Mouse (Mus musculus) heart, postnatal 0 days (tissue): ENCODE results near the gene Capn8.

Experiments
- CTCF ChIP-seq: IDR thresholded peaks from 2 replicates; pipeline ENCODE4 v1.5.1; 2016; ENCODE audit warnings: antibody characterized with exemption, control low read depth, low read depth
- EP300 ChIP-seq: IDR thresholded peaks from 2 replicates; pipeline ENCODE4 v1.6.1; 2016; ENCODE audit warnings: antibody characterized with exemption, low read depth

DNA sequence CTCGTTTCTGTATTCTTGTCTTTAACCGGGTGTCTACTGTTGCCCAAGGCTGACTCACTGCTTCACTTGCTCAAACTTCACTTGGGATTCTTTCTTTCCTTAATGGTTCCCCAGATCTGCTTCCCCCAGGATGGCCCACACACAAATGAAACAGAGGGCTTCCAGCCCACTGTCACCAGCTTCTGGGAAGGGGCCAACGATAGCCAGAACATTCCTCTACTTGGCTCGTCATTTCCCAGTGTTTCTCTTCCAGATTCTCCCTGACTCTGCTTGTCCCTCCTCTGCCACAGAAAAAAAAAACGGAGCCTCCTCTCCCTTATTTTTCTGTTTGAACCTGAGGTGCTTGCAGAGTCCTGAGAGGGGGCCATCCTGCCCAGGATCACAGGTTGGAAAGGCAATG lies 45.5 kb upstream of the Capn8 start:
- no peak for TF ChIP-seq CTCF
- no peak for TF ChIP-seq EP300
